Mouse (Mus musculus): ENCODE results near the gene Lhcgr.

DNA sequence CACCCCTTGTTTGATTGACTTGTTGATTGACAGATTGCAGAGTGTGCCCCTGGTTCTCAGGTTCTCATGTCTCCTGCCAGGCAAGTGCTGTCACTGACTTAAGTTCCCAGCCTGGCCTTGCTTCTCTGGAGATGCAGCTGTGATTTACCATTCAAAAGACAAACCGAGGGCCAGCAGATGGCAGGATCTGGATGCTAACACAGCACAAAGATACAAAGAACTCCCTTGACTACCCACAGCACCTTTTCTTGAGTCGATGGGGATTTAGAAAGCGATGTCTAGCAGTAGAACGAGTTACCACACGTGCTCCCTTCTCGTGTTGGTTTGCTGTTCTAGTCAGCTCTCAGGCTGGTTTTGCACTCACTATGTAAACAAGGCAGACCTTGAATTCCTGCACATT is 4.9 kb downstream of the Lhcgr start:
- no peak for TF ChIP-seq CTCF (IDR thresholded peaks at IDR 0.05; ENCODE audit: insufficient read depth, low read length)
- no peak for TF ChIP-seq POLR2A (IDR thresholded peaks at IDR 0.05; ENCODE audit: borderline replicate concordance, extremely low read depth, low read depth, low read length)
